Comparison of ENCODE assay signal across 21 mouse cellular contexts in the genomic region with DNA sequence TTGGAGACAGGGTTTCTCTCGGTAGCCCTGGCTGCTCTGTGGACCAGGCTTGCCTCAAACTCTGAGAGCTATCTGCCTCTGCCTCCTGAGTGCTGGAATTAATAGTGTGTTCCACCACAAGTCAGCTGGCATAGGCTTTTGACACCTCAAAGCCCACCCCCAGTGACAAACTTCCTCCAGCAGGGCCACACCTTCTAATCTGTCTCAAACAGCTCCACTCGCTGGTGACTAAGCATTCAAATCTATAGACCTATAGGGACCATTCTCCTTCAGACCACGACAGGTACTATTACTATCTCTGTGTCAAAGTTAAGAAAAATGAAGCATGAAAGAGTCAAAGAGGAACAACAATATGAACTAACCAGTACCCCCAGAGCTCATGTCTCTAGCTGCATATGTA.
DNase-seq lines count a peak whose midpoint lies in the region; ATAC-seq lines count a peak whose summit lies in the region.
"Had no signal": no experiment of that assay in that cellular context is flagged by ENCODE, and none has a peak within 500 bp of the region (broad histone marks: within the 10 kb centered on the region; RNA-seq: fewer than 3 reads in every experiment).

No protein-coding gene starts in this region.

- no peak overlapping the region for H3K4me3 ChIP-seq in heart, embryonic 10.5 days
- no peak overlapping the region for H3K4me3 ChIP-seq in liver, embryonic 16.5 days (ENCODE audit: low read depth, low read length)
- H3K4me3 ChIP-seq: embryonic facial prominence, embryonic 15.5 days; heart, adult 2 months; hindbrain, embryonic 10.5 days; limb, embryonic 10.5 days; midbrain, embryonic 12.5 days had no signal

- no peaks in the 10 kb centered on the region for H3K9me3 ChIP-seq in heart, embryonic 10.5 days
- no peaks in the 10 kb centered on the region for H3K9me3 ChIP-seq in liver, embryonic 16.5 days (replicated peaks; ENCODE audit: control insufficient read depth, low read length)
- H3K9me3 ChIP-seq: embryonic facial prominence, embryonic 15.5 days; hindbrain, embryonic 10.5 days; limb, embryonic 10.5 days; midbrain, embryonic 12.5 days had no signal

- peak; percentile 97 for ATAC-seq in liver, embryonic 16.5 days (ENCODE audit: low read depth)
- ATAC-seq: forebrain, postnatal 0 days; hindbrain, postnatal 0 days; intestine, postnatal 0 days had no signal

- no peaks in the 10 kb centered on the region for H3K4me1 ChIP-seq in heart, embryonic 10.5 days
- peaks cover 4% of the 10 kb centered on the region for H3K4me1 ChIP-seq in liver, embryonic 16.5 days (ENCODE audit: control insufficient read depth, low read depth, low read length)
- H3K4me1 ChIP-seq: embryonic facial prominence, embryonic 15.5 days; hindbrain, embryonic 10.5 days; limb, embryonic 10.5 days; midbrain, embryonic 12.5 days had no signal

- H3K4me2 ChIP-seq in liver, embryonic 16.5 days (ENCODE audit: low read depth, low read length), result no peak overlapping the region
- H3K4me2 ChIP-seq: embryonic facial prominence, embryonic 15.5 days; midbrain, embryonic 12.5 days had no signal

- H3K9ac ChIP-seq in liver, embryonic 16.5 days (ENCODE audit: low read depth, low read length), result no peak overlapping the region
- H3K9ac ChIP-seq: embryonic facial prominence, embryonic 15.5 days; forebrain, postnatal 0 days; midbrain, embryonic 12.5 days had no signal

- peaks cover 29% of the 10 kb centered on the region for H3K36me3 ChIP-seq in heart, embryonic 10.5 days
- H3K36me3 ChIP-seq in liver, embryonic 16.5 days (ENCODE audit: control insufficient read depth, insufficient read depth), result peaks cover 10% of the 10 kb centered on the region

- WGBS in heart, embryonic 10.5 days, result 75% methylated on average over 3 of the region's 3 CpGs
- WGBS in liver, embryonic 16.5 days (ENCODE audit: insufficient replicate concordance), result 31% methylated on average over 3 of the region's 3 CpGs

- H3K27ac ChIP-seq in heart, embryonic 10.5 days, result no peak overlapping the region
- H3K27ac ChIP-seq in liver, embryonic 16.5 days (ENCODE audit: low read length), result peak overlapping the region; percentile 76
- H3K27ac ChIP-seq: embryonic facial prominence, embryonic 15.5 days; heart, adult 2 months; hindbrain, embryonic 10.5 days; hindbrain, postnatal 0 days; limb, embryonic 10.5 days; midbrain, embryonic 12.5 days had no signal

- peak; percentile 79 for DNase-seq in heart, embryonic 10.5 days (ENCODE audit: low spot score)
- DNase-seq in heart, adult 18-20 months, result no peak
- peak; percentile 66 for DNase-seq in c-Kit-negative CD71-positive TER-119-positive erythroid progenitor cells, embryonic 14.5 days (ENCODE audit: low read depth, low spot score)
- DNase-seq in liver, result peak; percentile 76
- no peak for DNase-seq in urinary bladder, postnatal 25 days (ENCODE audit: low spot score)
- no peak for DNase-seq in urinary bladder, postnatal 36 days (ENCODE audit: low spot score in 2 of 2)
- no peak for DNase-seq in cerebellum, adult 9-10 months
- DNase-seq: adrenal gland, adult 2 months; cerebellum, adult 8-10 months; forebrain, postnatal 0 days; gastrocnemius, postnatal 25 days; heart, adult 2 months; kidney, postnatal 4 days; lung, postnatal 10 days had no signal

- H3K27me3 ChIP-seq in heart, embryonic 10.5 days (ENCODE audit: insufficient read depth, poor library complexity, severe bottlenecking), result no peaks in the 10 kb centered on the region
- H3K27me3 ChIP-seq in liver, embryonic 16.5 days (ENCODE audit: control insufficient read depth, insufficient read depth, low read depth, low read length), result no peaks in the 10 kb centered on the region
- H3K27me3 ChIP-seq: embryonic facial prominence, embryonic 15.5 days; midbrain, embryonic 12.5 days had no signal

Comparison
In these comparisons a context has a peak if more than half of its experiments do, and no peak if none do; other contexts are left out.
1. DNase-seq: peak in heart, embryonic 10.5 days (single experiment), c-Kit-negative CD71-positive TER-119-positive erythroid progenitor cells, embryonic 14.5 days (single experiment) and liver (single experiment); none in heart, adult 18-20 months (0 of 2), urinary bladder, postnatal 25 days (single experiment), urinary bladder, postnatal 36 days (0 of 2) and cerebellum, adult 9-10 months (single experiment).